Mouse (Mus musculus) limb, embryonic 13.5 days (tissue): Measurements from ENCODE around the gene Gm11492. TPM values are rescaled to one million over a fixed set of nuclear protein-coding genes. Genes with fewer than 3 reads are reported as not detected.

Source experiments
- ATAC-seq: fragments of 200-750 bp; cut with Nextera tagmentation; 2 replicates; pipeline ENCODE4 v1.8.0; 2017; ENCODE audit warnings: low read depth, moderate number of reproducible peaks, moderate TSS enrichment; ENCODE audit not compliant: low FRiP score
- H3K27ac ChIP-seq: fragments of 300-500 bp; sonication (generic); 2 replicates; pipeline ENCODE4 v1.5.1; 2015; ENCODE audit warnings: inconsistent platforms, mild to moderate bottlenecking, moderate library complexity
- H3K27me3 ChIP-seq: fragments of 300-500 bp; sonication (generic); 2 replicates; pipeline ENCODE4 v1.6.1; 2015; ENCODE audit warnings: mild to moderate bottlenecking, inconsistent platforms
- H3K36me3 ChIP-seq: fragments of 300-500 bp; sonication (generic); 2 replicates; pipeline ENCODE4 v1.6.1; 2015; ENCODE audit warnings: inconsistent platforms, mild to moderate bottlenecking, moderate library complexity
- H3K4me1 ChIP-seq: fragments of 300-500 bp; sonication (generic); 2 replicates; pipeline ENCODE4 v1.6.1; 2015; ENCODE audit warnings: inconsistent platforms
- H3K4me2 ChIP-seq: fragments of 300-500 bp; sonication (generic); replicated peaks from 2 replicates; pipeline ENCODE4 v1.6.1; 2015; ENCODE audit warnings: inconsistent platforms, mild to moderate bottlenecking, moderate library complexity
- H3K4me3 ChIP-seq: fragments of 300-500 bp; sonication (generic); 2 replicates; pipeline ENCODE4 v1.5.1; 2015; ENCODE audit warnings: moderate library complexity, mild to moderate bottlenecking, inconsistent platforms
- H3K9ac ChIP-seq: fragments of 300-500 bp; sonication (generic); 2 replicates; pipeline ENCODE4 v1.6.1; 2015; ENCODE audit warnings: mild to moderate bottlenecking, inconsistent platforms
- H3K9me3 ChIP-seq: fragments of 300-500 bp; sonication (generic); 2 replicates; pipeline ENCODE4 v1.6.1; 2016; ENCODE audit warnings: inconsistent platforms
- WGBS: fragments of 180-500 bp; shearing (Covaris S2); methylation state at CpG from one replicate; pipeline ENCODE4 v1.1.7; 2015; 5-methylcytosine and 5-hydroxymethylcytosine counted together
- polyA plus RNA-seq: library from polyadenylated mRNA; unstranded; fragments of >200 nt; fragmentation: Nextera tagmentation; extraction: Ambion mirVana; gene quantifications from 2 replicates; pipeline ENCODE4 v1.2.1, GENCODE M21; 2015

Gene Gm11492
- polyA plus RNA-seq, 1 experiment from 2014 or later: not detected

DNA sequence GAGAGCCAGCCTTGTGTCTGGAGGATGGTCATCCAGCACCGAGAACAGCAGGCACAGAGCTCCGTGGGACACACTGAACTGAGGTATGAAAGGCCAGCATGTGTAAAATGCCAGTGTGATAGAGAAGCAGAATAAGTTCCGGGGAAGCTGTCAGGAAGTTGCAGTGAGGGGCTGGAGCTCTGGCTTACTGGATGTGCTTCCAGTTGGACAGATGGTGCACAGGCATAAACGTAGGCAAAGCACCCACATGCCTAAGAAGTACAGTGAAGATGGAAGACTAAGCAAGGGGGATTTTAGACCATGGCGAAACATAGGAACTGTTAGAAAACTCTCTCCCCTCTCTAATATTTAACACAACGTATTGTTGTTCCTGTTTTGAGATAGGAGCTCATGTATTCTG, 5.2 kb upstream of the Gm11492 start:
- H3K27me3 ChIP-seq: no peaks in the 10 kb centered on the region
- 79% methylated on average over 6 of the region's 6 CpGs for WGBS
- H3K27ac ChIP-seq: no peak overlapping the region
- no peak for ATAC-seq
- no peaks in the 10 kb centered on the region for H3K4me1 ChIP-seq
- no peak overlapping the region for H3K4me2 ChIP-seq
- no peak overlapping the region for H3K4me3 ChIP-seq
- H3K9me3 ChIP-seq: no peaks in the 10 kb centered on the region
- H3K36me3 ChIP-seq: no peaks in the 10 kb centered on the region
- H3K9ac ChIP-seq: no peak overlapping the region

DNA sequence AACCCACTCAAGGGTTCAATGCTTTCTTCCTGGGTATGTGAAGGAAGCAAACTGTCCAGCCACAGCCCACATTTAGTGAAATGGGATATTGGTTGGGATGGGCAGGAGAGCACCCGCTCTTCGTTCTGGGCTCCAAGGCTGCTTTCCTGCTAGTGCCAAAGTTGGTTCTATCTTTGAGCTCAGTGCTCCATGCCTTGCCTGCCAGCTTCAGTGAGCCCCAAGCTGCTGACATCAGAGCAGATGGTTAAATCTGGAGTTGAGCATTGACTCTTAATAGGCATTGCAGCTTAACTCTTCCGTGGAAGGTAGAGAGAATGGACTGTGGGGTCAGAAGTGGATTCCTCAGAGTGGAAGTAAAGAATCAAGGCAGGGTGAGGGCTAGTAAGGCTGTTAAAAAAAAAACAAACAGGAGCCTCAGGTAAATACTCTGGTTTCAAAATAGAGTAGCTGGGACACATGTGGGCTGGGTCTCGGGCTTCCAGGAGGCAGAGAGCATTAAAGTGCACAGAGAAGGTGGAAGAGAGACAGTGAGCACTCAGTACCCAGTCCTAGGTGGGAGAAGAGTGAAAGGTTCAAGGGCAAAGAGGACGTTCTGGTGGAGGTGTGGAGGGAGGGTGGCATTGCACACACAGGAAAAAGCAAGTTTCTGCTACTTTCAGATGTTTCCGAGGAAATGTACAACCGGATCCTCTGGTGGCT, 2.0 kb downstream of the Gm11492 start, which contains the start of gene Sept4:
Sept4 (plus strand) TSS at position 649 of the 699 bp plus-strand sequence.
- no peaks in the 10 kb centered on the region for H3K27me3 ChIP-seq
- 78% methylated on average over 7 of the region's 7 CpGs for WGBS
- H3K4me2 ChIP-seq: no peak within 1 kb of the TSS
- no peaks in the 10 kb centered on the region for H3K36me3 ChIP-seq
- no peak within 1 kb of the TSS for H3K9ac ChIP-seq
- H3K9me3 ChIP-seq: no peaks in the 10 kb centered on the region
- no peak within 1 kb of the TSS for H3K4me3 ChIP-seq
- H3K27ac ChIP-seq: no peak within 1 kb of the TSS
- no peaks in the 10 kb centered on the region for H3K4me1 ChIP-seq
- no peak for ATAC-seq

DNA sequence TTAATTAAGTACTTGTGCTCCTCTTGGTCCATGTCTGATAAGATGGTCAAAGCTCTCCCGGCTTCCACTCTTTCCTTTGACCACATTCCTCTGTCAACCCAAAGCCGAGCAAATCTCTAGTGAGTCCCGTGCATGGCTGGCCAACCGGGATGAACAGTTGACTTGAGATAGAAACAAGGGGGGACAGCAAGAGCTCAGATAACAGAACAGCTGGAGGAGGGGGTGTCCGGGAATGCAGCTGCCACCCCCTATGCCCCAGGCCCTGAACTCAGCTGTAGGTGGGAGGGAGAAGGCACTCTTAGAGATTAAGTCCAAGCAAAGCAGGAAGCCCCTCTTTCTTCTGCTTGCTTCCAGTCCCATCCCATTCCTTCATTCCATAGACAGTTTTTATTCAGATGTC, 4.3 kb downstream of the Gm11492 start:
- 79% methylated on average over 5 of the region's 5 CpGs for WGBS
- Histone ChIP-seq H3K9ac (no peak overlapping the region), H3K9me3 (no peaks in the 10 kb centered on the region), H3K27me3 (no peaks in the 10 kb centered on the region), H3K4me1 (no peaks in the 10 kb centered on the region), H3K4me3 (no peak overlapping the region), H3K27ac (no peak overlapping the region), H3K36me3 (no peaks in the 10 kb centered on the region), H3K4me2 (no peak overlapping the region)
- 0 out of 2 replicates have a peak, but pooled peaks have one; percentile 44 for ATAC-seq

DNA sequence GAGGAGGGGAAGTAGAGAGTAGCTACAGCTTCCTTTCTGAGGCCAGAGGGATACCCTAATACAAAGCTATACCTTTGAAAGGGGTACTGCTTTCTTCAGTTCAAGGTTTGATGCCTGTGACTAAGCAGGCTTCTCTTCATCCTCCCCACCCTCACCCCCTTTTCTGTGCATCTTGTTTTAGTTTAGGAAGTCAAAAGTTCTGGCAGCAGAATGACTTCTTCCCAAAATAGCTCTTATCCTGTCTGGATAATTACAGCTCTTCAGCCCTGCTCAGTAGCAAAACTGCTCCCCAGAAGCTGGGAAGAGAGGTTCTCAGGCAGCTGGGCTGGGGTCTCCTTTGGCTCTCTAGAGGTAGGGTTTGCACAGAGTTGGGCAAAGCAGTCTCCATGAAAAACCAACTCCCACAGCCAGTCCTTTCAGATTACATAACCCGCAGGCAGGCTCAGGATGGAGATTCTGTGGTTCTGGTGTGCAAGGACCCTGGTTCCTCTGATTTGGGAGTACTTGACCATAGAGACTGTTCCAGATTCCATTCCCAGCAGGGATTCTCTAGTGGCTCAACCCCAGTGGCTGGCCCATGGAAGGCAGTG, 5.0 kb downstream of the Gm11492 start:
- no peak overlapping the region for H3K27ac ChIP-seq
- 89% methylated on average over 1 of the region's 1 CpGs for WGBS
- H3K4me1 ChIP-seq: no peaks in the 10 kb centered on the region
- no peak for ATAC-seq
- no peak overlapping the region for H3K4me2 ChIP-seq
- H3K9ac ChIP-seq: no peak overlapping the region
- H3K27me3 ChIP-seq: no peaks in the 10 kb centered on the region
- H3K36me3 ChIP-seq: no peaks in the 10 kb centered on the region
- no peak overlapping the region for H3K4me3 ChIP-seq
- no peaks in the 10 kb centered on the region for H3K9me3 ChIP-seq

DNA sequence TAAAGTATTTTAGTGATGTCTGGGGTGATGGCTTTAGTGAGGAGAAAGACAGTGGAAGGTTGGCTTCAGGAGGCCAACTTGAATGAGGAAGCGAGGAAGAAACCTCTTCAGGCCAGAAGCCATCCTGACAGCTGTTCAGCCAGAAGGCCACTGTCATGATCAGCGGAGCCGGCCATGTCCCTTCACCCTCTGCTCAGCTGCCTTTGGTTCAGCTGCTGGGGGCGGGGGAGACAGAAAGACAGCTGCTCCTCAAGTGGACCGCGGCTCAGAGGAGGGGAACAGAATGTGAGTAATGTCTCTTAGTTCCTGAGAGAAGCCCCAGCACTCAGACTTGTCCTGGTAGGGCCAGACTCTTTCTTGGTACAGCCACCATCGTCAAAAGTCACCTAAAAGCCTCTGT, 7.3 kb downstream of the Gm11492 start:
- Histone ChIP-seq H3K27me3 (peaks cover 7% of the 10 kb centered on the region; the same call in 1 of the 2 replicates), H3K27ac (no peak overlapping the region), H3K4me1 (peaks cover 13% of the 10 kb centered on the region), H3K36me3 (no peaks in the 10 kb centered on the region), H3K9me3 (no peaks in the 10 kb centered on the region), H3K9ac (no peak overlapping the region), H3K4me3 (no peak overlapping the region), H3K4me2 (no peak overlapping the region)
- 76% methylated on average over 7 of the region's 7 CpGs for WGBS
- no peak for ATAC-seq

DNA sequence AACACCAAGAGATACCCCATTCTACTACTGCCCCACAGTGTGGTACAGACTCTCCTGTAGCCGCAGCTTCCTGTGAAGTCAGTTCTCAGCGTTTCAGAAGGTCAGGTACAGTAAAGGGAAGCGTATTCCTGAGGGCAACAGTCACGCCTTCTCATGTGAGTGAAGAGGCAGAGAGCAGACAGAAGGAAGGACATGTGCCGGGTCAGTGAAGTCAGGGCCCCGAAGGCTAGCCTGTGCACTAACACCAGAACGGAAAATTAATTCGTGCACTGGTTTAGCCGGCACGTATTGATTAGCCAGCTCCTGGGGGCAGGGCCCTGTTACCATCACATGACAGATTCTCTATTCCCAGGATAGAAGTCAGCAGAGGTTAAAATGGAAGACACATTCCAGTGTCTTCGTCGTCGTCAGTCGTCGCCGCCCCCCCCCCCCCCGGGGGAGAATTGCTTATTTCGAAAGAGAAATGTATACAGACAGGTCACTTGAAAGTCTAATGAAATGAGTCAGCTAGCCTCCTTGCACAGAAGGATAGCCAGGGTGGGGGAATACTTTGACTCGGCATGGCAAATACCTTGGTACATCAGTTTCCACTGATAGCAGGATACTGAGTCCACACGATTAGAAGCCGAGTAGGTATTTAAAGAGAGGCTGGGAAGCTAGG, 8.2 kb downstream of the Gm11492 start:
- Histone ChIP-seq H3K9ac (no peak overlapping the region), H3K9me3 (no peaks in the 10 kb centered on the region), H3K4me3 (no peak overlapping the region), H3K4me2 (no peak overlapping the region), H3K36me3 (no peaks in the 10 kb centered on the region), H3K27me3 (peaks cover 7% of the 10 kb centered on the region), H3K27ac (no peak overlapping the region), H3K4me1 (peaks cover 15% of the 10 kb centered on the region)
- no peak for ATAC-seq
- WGBS: 76% methylated on average over 21 of the region's 21 CpGs

DNA sequence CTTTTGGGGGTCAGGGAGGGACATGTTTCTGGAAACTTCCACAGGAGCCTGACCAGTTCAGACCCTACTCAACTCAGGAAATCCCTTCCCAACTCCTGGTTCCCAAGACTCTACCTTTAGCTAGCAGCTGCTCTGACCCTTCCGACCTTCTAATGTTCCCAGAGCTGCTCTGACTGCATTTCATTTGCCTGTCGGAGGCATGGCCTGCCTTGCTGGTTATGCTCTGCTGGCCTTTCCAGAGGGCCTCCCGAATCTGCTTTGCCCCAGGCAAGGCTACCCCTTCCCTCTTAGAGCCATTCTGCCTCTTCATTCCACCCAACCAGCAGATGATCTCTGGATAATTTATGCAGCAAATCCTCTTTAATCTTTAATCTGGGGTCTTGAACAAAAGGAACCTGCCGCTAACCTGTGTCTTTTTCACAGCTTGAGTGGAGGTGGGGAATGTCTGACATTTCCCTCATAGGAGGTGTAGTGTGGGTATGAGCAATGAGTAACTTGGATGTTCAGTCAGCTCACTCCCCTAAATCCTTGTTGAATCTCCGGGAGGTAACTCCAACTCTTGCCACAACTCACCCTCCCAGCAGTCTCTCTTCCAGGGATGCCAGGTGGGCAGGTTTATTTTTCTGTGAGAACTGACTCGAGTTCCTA, 11.3 kb downstream of the Gm11492 start:
- WGBS: 21% methylated on average over 6 of the region's 6 CpGs
- no peaks in the 10 kb centered on the region for H3K9me3 ChIP-seq
- peaks cover 15% of the 10 kb centered on the region for H3K4me1 ChIP-seq
- H3K36me3 ChIP-seq: no peaks in the 10 kb centered on the region
- no peak overlapping the region for H3K27ac ChIP-seq
- H3K4me2 ChIP-seq: peak overlapping the region; percentile 93
- H3K4me3 ChIP-seq: peak overlapping the region; percentile 62
- ATAC-seq: no peak
- peaks cover 13% of the 10 kb centered on the region for H3K27me3 ChIP-seq
- H3K9ac ChIP-seq: peak overlapping the region; percentile 63

DNA sequence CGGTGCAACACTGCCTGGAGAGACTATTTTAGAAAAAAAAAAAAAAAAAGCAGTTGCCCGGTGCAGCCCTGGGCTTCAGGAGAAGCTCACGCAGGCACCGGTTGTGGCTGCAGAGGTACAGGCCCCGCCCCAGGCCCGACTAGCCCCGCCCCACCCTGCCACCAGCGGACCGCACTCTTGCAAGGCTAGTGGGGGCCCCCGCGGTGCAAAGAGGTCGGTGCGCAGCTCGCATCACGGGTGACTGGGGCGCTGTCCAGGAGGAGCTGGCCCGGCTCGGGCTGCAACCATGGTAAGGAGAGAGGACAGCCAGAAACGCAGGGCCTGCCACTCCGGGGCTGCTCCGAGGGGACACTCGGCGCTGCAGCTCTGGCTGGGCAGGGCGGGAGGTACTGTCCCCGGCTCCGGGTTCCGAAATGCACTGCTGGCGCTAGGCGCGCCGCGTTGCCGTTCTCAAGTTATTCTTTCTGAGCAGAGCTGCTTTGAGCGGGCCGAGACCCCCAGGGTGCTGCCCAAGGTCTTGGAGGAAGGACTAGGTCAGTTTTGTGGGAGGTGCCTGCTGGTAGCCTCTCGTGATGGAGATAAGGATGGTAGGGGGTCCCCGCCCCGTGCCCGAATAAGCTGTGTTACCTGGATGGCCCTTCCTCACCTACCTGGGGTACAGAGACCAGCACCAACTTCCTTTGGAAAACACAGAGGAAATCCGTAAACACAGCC, 12.0 kb downstream of the Gm11492 start:
- ATAC-seq: peak; percentile 80
- Histone ChIP-seq H3K9ac (peak overlapping the region; percentile 63), H3K9me3 (no peaks in the 10 kb centered on the region), H3K27me3 (peaks cover 13% of the 10 kb centered on the region), H3K36me3 (no peaks in the 10 kb centered on the region), H3K4me2 (peak overlapping the region; percentile 93), H3K4me3 (peak overlapping the region; percentile 62), H3K4me1 (peaks cover 15% of the 10 kb centered on the region), H3K27ac (no peak overlapping the region)
- WGBS: under 1% methylated on average over 40 of the region's 40 CpGs

DNA sequence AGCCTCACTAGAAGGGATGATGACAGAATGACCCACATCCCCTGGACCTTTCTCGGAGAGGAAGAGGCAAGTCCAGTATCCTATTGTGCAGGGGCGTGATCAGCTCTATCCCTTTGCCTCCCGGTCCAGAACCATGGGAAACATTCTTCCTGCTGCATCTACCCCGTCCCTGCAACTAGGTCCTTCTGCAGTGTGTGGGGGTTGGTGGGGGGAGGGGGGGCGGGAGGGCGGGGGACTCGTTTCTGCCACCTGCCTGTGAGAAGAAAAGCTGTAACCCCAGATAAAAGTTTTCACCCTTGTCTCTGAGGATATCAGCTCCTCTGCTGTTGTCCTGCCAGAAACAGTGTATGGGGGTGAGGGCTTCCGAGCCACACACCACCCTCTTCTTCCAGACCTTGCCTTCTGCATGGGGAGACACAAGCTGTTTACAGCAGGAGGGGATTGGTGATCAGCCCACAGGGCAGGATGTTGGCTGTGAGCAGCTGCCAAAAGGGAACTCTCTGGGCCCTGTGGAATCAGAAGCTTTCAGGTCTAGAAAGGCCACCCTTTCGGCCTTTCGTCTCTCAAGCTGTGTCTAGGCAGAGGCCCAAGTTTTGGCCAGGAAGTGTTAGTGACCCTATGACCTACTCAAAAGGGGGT, 12.6 kb downstream of the Gm11492 start:
- H3K9ac ChIP-seq: peak overlapping the region; percentile 63; the same call in 1 of the 2 replicates
- H3K9me3 ChIP-seq: no peaks in the 10 kb centered on the region
- no peak overlapping the region for H3K27ac ChIP-seq
- peaks cover 13% of the 10 kb centered on the region for H3K27me3 ChIP-seq
- 22% methylated on average over 10 of the region's 10 CpGs for WGBS
- peak overlapping the region; percentile 62 for H3K4me3 ChIP-seq
- H3K4me1 ChIP-seq: peaks cover 15% of the 10 kb centered on the region
- no peak; the same call in 1 of the 2 replicates for ATAC-seq
- peak overlapping the region; percentile 93 for H3K4me2 ChIP-seq
- H3K36me3 ChIP-seq: no peaks in the 10 kb centered on the region

DNA sequence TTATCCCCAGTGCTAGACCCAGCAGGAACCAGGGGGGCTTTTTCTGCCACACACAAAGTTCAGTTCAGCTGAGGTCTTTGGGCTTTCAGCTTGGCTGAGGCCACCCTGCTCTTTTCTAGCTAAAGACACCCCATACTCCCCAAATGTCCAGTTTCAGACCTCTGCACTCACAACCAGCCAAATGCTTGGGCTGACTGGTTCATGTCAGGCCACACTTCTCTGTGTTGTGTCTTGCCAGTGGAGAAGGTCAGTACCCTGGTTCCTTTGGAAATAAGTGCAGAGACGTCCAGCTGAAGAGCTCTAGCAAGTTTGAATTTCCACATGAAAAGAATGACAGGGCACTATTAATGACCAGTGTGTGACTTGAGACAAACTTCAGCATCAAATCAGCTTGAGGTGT, 13.3 kb downstream of the Gm11492 start:
- no peaks in the 10 kb centered on the region for H3K36me3 ChIP-seq
- H3K4me3 ChIP-seq: no peak overlapping the region
- H3K4me1 ChIP-seq: peaks cover 17% of the 10 kb centered on the region
- peaks cover 13% of the 10 kb centered on the region for H3K27me3 ChIP-seq
- H3K4me2 ChIP-seq: 0 out of 2 replicates have a peak overlapping the region, but pooled peaks have one; percentile 93
- no peak overlapping the region for H3K27ac ChIP-seq
- no peaks in the 10 kb centered on the region for H3K9me3 ChIP-seq
- no peak overlapping the region for H3K9ac ChIP-seq
- no peak for ATAC-seq
- WGBS: 56% methylated on average over 1 of the region's 1 CpGs

DNA sequence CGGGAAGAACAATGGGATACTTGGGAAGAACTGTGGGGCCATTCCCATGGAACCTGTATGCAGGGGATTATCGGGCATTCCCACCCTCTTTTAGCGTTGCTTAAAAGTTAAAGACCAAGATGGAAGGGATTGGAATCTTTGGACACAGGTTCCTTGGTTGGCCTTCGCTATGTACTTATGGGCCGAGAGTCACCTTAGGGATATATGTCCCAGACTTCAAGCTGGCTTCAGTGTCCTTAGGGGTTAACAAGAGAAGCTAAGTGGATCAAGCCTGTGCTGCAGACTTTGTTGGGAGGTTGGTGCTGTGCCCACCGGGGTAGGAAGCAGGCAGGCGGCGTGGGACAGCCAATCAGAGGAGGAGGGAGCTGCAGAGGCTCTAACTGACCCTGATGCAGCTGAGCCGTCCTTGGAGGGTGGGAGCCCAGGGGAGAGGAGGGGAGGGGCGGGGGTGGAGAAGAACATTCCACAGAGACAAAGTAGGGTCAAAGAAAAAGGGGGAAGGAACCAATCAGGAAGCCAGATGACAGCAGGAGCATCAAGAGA, 14.2 kb downstream of the Gm11492 start:
- Histone ChIP-seq H3K36me3 (no peaks in the 10 kb centered on the region), H3K9ac (no peak overlapping the region), H3K4me2 (no peak overlapping the region), H3K9me3 (no peaks in the 10 kb centered on the region), H3K27ac (no peak overlapping the region), H3K27me3 (peaks cover 13% of the 10 kb centered on the region), H3K4me1 (peaks cover 20% of the 10 kb centered on the region), H3K4me3 (no peak overlapping the region)
- ATAC-seq: no peak
- WGBS: 58% methylated on average over 9 of the region's 10 CpGs
